Mouse (Mus musculus) cerebellum, adult (tissue): ENCODE measurements around the gene Snd1.

Experiments used
- ATAC-seq: cut with Nextera tagmentation; 2 replicates; pipeline ENCODE4 v1.9.2; 2017; ENCODE audit warnings: mild to moderate bottlenecking, moderate library complexity, mixed read lengths; ENCODE audit not compliant: insufficient number of reproducible peaks, low FRiP score, low TSS enrichment

The Snd1 gene

DNA sequence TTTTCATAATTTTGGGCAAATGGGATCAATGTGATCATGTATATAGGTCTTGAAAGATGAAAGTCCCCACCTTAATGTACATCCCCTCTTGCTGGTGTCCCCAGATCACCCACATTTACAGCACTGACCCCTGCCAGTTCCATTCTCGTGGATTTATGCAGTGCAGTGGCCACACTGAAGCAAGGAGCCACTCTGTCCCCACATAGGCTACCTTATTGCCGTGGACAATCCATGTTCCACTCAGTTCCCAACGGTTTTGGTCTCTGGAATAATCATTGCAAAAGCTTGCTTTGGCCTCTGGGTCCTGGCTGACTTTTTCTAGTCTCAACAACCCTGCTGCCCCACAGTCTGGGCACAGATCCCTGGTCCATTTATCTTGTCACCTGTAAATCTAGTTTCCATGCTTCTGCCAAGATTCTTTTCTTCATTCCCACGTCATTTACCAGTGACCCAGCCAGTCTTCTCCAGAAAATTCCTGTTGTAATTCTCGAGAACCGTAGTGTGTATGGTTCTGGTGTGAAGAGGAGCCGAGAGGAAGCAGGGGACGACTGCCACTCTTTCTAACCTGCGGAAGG is 375.5 kb downstream of the Snd1 start:
- ATAC-seq: no peak

DNA sequence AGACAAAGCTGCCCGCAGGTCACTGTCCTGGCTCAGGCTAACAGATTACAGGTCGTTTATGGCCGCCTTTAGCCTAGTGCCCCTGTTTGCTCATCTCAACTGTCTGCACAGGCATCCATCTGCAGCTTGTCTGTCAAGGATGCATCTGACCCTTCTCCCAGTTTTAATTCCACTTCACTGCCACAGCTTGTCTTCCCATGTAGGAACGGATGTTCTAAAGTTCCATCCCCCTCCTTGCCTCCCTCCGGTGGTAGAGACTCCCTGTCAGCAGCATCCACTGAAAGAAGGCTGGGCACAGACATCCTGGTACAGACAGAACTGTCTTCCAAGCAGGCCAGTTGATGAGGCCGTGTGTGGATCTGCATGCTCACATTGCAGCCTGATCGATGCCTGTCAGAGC is 377.4 kb downstream of the Snd1 start:
- ATAC-seq: no peak

DNA sequence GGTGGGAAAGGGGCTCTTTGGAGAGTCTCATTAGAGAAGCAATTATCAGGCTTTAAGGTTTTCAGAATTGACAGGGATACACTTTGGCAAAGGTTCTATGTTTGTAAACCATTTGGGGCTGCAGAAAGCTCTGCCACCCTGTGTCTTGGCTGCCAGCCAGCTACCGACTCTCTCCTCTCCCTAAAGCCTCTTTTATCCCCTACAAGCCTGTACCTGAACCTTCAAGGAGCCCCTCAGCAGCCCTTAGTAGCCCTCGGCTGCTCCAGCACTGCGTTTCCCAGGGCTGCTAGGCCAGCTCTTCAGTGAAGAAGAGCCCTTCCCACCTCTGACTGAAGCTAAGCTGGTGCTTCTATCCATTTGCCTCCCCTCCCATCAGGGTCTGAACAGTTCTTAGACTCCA is 378.2 kb downstream of the Snd1 start:
- ATAC-seq: no peak

DNA sequence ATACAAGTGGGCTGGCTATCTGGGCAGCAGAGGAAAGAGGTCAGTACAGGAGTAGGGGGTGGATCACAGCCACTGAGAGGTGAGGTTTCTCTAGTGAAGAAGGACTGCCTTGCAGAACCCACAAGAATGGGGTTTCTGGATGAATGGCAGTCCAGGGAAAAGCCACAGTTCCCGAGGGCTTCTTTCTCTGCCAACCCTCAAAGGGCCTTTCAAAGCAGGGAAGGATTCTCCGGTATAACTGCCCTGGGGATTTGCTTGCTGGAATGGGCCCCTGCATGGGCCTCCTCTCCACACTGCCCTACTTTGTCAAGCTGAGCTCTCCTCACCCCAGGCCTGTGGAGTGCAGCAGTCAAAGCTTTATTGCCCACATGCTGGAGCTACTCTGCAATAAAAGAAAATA is 378.7 kb downstream of the Snd1 start:
- ATAC-seq: no peak

DNA sequence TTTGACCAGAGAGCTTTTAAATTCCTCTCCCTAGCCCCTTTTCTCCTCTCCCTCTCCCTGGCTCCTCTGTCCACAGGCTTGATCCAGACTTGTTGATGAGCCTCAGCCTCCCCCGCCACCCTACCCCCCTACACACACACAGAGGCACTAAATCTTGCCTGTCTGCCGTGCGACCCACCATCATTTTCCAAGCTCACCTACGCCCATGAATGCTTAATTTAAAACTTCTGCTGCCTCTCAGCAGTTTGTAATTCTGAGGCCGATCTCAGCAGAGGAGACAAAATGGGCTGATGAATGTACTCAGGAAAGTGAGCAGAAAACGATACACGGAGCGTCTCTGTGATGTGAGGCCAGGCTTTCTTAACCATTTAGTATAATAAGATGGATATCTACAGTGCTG is 379.7 kb downstream of the Snd1 start:
- ATAC-seq: no peak

DNA sequence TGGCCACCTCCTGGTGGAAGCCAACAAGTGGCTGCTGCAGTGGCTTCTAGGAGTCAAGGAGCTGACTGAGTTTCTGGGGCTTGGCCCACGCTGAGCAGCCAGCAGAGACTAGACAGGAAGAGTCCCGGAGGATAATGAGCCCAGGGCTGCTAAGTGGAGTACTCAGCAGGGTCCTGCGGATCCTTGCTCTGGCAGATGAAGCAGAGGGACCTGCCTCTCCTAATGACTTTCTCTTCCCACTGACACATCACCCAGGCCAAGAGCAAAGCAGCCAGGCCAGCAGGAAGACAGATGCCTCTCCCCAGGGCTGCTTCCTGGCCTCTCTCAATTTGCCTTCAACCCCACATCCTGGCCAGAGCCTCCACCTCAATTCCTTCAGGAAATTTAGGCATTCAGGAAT is 380.5 kb downstream of the Snd1 start:
- 0 out of 2 replicates have a peak, but pooled peaks have one; percentile 41 for ATAC-seq

DNA sequence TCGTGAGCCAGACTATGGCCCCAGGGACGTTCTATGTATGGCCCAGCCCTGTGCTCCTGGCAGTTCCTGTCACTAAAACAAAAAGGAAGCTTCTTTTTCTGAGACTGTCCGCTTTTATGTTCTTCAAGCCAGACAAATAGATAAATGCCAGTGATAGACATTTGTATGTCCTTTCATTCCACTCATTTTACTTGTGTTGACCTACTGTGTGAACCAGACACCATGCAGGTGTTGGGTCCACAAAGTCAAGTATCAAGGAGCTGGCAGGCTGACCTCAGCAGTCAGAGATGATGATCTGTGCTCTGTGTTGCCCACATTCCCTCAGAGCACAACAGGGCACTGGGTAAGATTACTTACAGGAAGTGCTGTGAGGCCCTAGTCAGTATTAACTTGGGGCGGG is 381.9 kb downstream of the Snd1 start:
- ATAC-seq: no peak

DNA sequence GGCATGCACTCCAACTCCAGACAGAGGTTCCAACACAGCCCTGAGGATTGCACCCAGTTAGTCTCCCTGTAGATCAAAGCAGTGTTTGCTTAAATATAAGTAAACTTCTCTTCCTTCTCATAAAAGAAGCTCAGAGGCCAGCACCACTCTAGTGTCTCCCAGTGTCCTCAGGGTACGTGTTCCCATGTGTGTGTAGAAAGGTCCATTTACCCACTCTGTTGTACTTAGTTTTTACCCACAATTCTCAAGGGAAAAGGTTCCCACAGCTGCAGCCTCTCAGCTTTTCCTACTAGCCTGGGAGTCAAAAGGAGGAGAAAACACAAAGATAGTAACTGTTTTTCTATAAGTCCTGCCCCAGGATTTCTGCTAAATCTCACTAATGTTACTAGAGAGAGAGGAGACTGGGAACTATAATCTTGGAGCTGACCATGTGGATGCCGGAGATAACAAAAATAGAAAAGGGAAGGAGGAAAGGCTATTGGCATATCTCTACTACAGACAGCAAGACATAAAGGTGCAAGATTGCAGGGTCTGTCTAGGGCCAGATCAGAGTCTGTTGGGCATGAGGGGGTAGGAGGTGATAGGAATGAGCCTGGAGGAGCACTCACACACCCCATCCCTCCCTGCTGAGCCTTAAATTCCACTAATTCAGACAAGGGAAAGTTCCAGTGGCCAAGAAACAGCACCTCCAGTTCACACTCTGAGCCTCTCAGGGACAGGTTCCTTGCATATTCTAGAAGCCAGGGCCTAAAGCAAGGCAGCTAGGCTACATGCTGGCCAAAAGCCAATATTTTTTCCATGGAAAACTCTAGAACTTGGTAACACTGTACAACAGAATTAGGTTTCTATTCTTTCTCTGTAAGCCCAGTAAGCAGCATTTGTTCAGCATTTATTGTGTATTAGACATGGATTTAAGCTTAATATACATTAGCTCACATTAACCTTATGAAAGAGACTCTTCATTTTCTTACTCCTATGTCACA is 382.6 kb downstream of the Snd1 start:
- no peak for ATAC-seq

DNA sequence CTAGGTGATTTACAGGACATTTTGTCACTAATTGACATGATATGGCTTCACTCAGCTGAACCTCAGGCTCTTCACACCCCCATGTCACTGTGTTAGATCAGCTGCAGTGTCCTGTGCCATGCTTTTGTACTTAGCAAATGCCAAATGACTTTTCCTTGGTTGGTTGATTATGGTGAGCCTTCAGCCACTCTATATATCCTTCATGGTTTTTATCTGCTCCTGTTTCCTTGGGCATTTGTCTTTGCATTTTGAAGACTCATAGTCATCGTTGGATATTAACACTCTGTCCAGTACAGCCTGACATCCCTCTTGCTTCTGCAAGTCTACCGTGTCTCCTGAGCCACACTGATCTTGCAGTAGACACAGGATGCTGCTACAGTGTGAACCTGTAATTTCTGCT is 384.2 kb downstream of the Snd1 start:
- ATAC-seq: no peak

DNA sequence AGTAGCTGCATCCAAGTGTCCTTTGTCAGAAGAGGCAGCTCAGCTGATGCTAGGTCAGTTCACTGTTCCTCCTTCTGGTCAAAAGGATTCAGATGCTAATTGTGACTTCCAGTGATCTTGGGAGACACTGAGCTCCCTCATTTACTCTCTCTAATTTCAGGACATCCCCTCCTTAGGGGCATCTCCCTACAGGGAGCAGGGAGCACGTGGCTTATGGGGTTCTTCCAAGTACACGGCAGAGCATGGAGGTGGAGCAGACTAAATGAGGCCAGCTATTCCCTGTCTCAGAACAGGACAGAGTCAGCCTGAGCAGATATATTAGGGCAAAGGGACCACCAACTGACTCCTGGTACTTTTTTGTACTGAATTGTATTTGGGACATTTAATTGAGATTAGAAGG is 385.5 kb downstream of the Snd1 start:
- 0 out of 2 replicates have a peak, but pooled peaks have one; percentile 17 for ATAC-seq

DNA sequence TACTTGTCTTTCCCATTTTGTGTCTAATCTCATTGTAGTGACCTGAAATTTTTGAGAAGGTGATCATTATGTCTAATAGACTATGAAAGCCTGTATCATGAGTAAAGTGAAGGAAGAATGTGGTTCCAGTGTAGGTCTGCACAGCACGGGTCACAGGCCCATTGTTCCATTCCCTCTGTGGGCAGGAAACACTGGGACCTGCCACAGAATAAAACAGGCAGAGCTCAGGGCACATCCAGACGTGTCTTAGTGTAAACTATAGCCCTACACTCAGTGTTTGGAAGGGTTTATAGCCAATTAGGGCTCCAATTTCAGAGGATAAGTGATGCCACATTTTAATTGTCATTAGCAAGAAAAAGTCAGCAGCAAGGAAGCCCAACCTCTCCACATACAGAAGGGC is 386.0 kb downstream of the Snd1 start:
- no peak for ATAC-seq

DNA sequence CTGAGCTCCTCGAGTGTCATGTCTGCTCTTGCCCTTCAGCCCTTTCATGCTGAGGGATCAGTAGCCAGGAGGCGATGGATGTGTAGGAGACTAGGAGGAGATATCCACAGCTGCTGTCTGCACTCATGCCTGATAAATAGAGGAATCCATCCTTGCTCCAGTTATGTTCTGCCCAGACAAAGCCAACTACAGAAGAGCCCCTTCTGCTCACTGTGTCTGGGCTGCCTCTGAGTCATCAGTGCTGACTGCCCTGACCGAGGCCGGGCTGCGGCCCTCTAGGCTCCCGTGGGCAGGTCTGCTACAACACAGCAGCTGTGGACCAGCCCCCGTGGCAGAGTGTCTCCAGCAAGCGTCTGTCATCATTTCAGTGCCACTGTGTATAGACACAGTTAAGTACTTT is 387.4 kb downstream of the Snd1 start:
- no peak for ATAC-seq

DNA sequence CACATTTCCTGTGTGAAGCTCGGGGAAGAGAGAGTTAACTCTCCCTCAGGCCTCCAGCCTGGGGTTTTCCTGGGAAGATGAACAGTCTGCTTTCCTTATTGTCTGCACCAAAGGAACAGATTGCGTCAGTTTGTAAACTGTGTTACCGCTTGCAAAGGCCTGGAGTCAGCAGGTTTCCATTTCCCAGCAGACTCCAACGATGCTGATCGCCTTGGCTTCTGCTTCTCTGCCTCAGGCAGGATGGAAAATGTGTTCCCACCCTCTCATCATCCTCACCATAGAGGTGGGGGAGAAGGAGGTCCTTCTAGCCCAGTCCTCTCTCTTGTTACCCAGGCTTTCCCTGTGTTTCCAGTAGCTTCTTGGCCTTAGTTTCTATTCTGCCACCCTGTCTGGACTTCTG is 389.7 kb downstream of the Snd1 start:
- ATAC-seq: peak; percentile 38; the same call in 1 of the 2 replicates

DNA sequence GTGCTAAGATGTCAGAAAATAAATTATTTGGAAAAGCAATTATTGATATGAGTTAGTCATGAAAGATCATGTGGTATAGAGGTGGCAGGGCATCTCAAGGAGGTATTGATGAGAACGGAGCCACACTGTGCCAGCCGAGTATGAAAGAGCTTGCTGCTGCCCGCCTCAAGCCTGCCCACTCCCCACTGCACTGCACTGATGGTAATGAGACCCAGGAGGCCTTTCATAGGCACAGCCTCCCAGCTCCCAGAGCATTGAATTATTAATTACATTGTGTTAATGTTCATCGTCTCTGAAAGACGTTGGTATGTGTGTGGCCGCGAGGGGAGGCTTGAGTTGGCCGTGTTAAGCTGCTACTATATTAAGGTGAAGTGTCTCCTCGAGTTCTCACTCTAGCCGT is 390.2 kb downstream of the Snd1 start:
- ATAC-seq: no peak

DNA sequence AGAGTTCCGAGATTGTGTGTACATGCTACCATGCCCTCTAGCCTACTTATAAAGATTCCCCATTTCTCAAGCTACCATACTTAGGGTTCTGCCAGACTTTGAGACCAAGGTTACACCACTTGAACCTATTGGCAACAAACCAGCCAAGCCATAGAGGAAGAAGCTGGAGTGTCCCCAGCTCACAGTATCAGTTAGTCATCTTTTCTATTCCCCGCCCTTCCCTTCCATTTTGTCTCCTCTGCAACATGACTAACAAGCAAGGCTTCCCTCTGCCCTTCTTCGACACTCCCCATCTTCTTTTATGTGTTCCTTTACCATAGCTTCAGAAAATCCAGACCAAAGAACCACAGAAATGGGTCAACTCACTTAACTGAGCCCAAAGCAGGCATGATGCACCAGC is 391.3 kb downstream of the Snd1 start:
- ATAC-seq: no peak

DNA sequence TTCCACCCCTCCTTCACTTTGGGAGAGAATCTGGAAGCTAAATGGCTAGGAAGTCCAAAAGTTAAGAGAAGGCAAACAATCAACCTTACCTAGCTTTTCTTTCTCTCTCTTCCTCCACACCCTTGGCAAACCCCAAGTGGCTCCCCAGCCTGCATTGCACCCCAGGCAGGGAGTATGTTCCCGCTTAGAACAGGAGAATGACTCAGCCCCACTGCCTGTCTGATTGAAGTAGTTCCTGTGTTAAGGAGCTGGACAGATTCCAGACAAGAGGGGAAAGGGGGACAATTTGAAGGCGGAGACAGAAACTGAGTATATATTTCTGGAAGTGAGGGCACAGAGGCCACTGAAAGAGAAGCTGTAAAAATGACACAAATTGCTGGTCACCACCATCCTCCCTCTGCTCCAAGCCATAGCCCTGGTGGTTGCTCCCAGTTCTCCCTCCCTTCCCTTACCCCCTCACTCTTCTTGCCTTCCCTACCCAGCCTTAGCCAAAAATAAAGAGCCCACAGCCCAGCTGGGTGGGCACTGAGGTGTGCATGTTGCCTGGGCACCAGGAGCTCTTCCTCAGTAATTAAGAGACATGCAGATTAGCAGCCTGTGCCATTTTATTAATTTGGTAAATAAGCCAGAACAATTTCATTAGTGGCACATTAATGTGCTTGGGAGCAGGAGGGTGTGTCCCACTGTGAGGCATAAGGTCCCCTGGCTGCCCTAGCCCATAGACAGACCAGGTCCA is 392.7 kb downstream of the Snd1 start:
- no peak for ATAC-seq

DNA sequence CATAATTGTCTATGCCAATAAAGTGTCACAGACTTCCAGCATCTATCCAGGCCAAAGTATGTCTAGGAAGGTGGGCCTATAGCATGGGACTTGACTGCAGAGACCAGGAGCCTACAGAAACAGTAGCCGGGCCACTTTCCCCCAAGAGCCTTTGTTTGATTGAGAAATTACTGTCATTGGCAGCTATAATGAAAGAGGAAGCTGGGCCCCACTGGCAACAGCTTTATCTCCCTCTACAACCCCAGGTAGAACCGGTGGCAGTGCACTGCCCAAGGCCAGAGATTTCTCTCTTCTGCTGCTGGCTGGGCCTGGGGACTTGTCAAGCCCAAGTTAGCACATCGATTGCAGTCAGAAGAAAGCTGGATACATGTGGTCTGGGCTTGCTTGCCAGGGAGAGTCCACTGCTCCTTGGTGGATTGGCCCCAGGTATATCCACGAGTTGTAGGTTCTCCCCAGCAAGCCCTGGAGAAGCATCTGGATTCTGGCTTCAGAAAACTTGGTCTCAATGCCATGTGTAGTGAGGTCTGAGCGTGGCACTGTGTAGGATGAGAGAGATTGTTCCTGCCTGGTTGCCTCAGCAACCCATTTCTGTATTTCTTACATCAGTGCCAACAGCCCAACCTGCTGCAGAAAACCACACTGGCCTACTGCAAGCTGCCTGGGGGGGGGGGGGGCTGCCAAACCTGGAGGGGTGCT is 396.9 kb downstream of the Snd1 start:
- no peak for ATAC-seq

DNA sequence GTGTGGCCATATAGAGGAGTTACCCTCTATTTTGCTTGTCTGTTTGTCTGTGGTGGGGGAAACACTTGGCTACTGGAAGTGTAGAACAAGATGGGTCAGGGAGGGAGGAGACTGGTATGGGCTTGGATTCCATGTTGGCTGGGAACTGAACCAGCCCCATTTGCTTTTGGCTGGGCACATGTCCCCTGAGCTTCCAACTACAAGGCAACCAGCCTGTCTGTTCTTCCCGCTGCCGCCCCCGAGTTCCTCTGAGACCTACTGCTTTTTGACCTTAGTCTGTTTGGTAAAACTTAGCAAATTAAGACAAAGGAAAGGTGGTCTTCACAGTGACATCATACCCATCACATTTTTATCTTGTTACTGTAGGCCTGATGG is 397.5 kb downstream of the Snd1 start:
- ATAC-seq: no peak

DNA sequence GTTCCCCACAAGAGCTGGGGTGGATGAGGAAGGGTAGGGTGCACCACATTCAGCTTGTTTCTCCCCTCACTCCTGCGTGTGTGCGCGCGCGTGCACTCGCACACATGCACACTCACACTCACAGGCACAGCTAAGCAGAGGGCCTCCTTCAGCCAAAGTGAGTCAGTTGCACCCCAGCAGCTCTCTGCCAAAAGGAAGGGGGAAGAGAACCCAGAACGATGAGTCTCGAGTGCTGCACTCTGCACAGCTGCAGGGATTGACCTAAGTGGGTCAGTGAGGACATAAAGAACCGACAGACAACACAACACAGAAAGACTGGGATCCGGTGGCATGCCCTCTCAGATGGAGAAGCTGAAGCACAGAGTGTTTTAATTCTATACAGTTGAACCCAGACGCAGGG is 399.1 kb downstream of the Snd1 start:
- ATAC-seq: no peak

DNA sequence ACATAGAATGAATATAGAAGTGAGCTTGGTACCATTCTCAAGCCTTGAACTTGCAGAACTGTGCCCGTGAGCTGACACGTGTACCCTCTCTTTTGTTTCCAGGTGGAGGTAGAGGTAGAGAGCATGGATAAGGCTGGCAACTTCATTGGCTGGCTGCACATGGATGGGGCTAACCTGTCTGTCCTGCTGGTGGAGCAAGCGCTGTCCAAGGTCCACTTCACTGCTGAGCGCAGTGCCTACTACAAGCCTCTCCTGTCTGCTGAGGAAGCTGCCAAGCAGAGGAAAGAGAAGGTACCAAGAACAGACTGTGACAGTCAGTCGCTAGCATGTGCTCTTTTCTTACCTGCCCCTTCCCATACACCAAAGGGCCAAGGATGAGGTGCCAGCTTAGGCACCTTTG is 399.8 kb downstream of the Snd1 start:
- no peak for ATAC-seq

DNA sequence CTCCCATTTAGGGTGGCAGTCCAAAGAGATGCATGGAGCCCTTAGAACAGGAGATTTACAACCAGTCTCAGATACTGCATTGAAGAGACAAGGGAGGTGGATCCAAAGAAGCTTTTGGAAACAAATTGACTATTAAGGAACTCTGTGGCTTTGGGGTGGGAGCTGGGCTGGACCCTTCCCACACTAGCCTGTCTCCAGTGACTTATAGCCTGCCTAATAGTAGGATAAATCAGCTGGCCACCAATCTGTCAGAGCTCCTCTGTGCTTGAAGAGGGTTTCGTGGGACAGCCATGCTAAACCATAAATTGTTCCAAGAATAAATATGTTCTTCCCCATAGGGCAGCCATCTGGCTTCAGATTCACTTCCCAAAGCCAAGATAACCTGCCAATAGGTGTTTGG is 400.4 kb downstream of the Snd1 start:
- ATAC-seq: no peak
